Mouse (Mus musculus) gastrocnemius, adult 18-20 months (tissue): ENCODE results near the gene Ccl21a. TPM values are rescaled to one million over a fixed set of nuclear protein-coding genes. Genes with fewer than 3 reads are reported as not detected.
"Not testable (repeated sequence)": the region's sequence is repeated elsewhere in the genome, so short reads cannot be mapped to it uniquely, and the experiment has no call there.

Source experiments
- DNase-seq: peaks from one replicate; pipeline ENCODE4 v3.0.0; 2021; ENCODE audit warnings: low spot score
- long read RNA-seq, 2 experiments: library from polyadenylated mRNA; stranded (forward); transcript quantifications; one replicate each; pipeline ENCODE4 v2.0.0; 2021
- total RNA-seq, 2 experiments: library from RNA; stranded (reverse); gene quantifications; 2 replicates each; pipeline ENCODE4 v1.2.3; 2021

Ccl21a gene
- total RNA-seq = 10 to 100 TPM in 1 of 2 experiments, 1 to 10 TPM in 1; 9.4 to 13.4 TPM
- long read RNA-seq, experiment 1, partial matches to known transcripts = 0 of 2 reads
- long read RNA-seq, experiment 1, other reads (novel, unspliced or antisense) = 0 of 2 reads
- long read RNA-seq, experiment 2, partial matches to known transcripts = 0 of 2 reads
- long read RNA-seq, experiment 2, other reads (novel, unspliced or antisense) = 0 of 2 reads

DNA sequence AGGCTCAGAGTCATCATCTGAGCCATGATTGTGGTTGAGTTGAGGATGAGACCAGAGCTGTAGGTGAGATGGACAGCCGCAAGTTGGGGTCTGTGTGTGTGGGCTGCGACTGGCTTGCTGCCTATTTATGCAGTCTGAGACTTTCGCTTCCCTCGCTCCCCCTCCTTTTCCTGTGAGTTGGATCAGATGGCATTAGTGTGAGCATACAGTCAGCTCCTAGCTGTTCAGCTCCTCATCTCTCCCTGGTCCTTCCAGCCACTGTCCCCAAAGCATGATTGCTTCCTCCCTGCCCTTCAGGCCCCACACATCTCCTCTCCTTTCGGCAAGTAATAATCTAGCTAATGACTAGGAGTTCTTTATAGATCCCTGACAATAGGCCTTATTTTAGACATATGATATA is at the start of gene Ccl21a:
TSS of gene Ccl21a (minus strand) at position 101 of the 400 bp plus-strand sequence.
- DNase-seq = not testable (repeated sequence)

DNA sequence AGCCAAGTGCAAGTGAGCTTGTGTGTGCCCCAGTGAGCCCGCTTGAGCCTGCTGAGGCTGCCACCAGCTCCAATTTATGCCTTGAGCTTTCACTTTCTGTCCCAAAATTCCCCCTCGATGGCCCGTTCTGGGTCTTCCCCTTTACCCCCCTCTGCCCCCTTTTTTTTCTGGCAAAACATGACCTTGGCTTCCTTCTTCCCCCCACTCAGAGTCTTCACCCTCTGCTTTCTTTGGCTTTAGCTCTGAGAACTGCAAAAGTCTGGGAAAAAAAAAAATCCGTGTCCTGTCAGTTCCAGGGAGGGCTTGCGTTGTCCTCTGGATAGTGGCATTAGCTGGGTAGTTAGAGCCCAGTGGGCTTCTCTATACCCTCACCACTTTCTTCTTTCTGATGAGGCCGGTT is 17.3 kb downstream of the Ccl21a start, which contains the start of gene Ccl19:
TSS of gene Ccl19 (minus strand) at position 101 of the 400 bp plus-strand sequence.
- DNase-seq = not testable (repeated sequence)

- not testable (repeated sequence) for DNase-seq
Measured at GRCm38 (mm10) chr4:42735245-42735644, 38.5 kb downstream of the Ccl21a start, which contains the start of gene 4930578G10Rik. Gene 4930578G10Rik (plus strand): TSS chr4:42735545.

Other genes with a start within 250 kb of the Ccl21a start
- gene Fam205a2, start 245.8 kb downstream of the Ccl21a start, total RNA-seq = under 1 TPM in 1 of 2 experiments, not detected in 1; 0.12 TPM
- not detected for gene Gm10591, start 161.8 kb downstream of the Ccl21a start, total RNA-seq
- gene Gm2564, start 144.3 kb downstream of the Ccl21a start, total RNA-seq = 10 to 100 TPM in 1 of 2 experiments, 1 to 10 TPM in 1; 7.5 to 10.1 TPM
- gene Ccl27b, start 118.7 kb downstream of the Ccl21a start, total RNA-seq = not detected
- not detected for gene Il11ra2, start 112.1 kb downstream of the Ccl21a start, total RNA-seq
- not detected for gene 4930578G10Rik, start 38.4 kb downstream of the Ccl21a start, total RNA-seq
- gene Ccl19, start 17.4 kb downstream of the Ccl21a start, total RNA-seq = not detected
- gene Fam205a1, start 79.9 kb upstream of the Ccl21a start, total RNA-seq = not detected
- gene Gm12394, start 82.8 kb upstream of the Ccl21a start, total RNA-seq = under 1 TPM in 1 of 2 experiments, not detected in 1; 0.07 TPM
- gene Fam205c, start 100.2 kb upstream of the Ccl21a start, total RNA-seq = 1 to 10 TPM; 1.1 to 1.2 TPM
- gene Phf24, start 142.7 kb upstream of the Ccl21a start, total RNA-seq = under 1 TPM; 0.26 to 0.66 TPM
- gene Dnajb5, start 175.8 kb upstream of the Ccl21a start, total RNA-seq = 100 to 1,000 TPM; 198 to 225 TPM
- not detected for gene 1700022I11Rik, start 195.6 kb upstream of the Ccl21a start, total RNA-seq
- 100 to 1,000 TPM; 248 to 282 TPM for gene Vcp, start 226.5 kb upstream of the Ccl21a start, total RNA-seq
- 1 to 10 TPM; 1.4 to 1.8 TPM for gene Fancg, start 236.5 kb upstream of the Ccl21a start, total RNA-seq